Mouse (Mus musculus) embryonic facial prominence, embryonic 12.5 days (tissue): ENCODE measurements at regions not wholly inside any gene's neighbourhood (a gene's known extent, or its start where the extent isn't known, plus 50 kb on each side); places are given as distances from the start of the nearest gene placed in this dataset.

ENCODE experiments used
- ATAC-seq: fragments of 200-750 bp; cut with Nextera tagmentation; 2 replicates; pipeline ENCODE4 v1.8.0; 2017; ENCODE audit not compliant: insufficient number of reproducible peaks, insufficient read depth, low FRiP score, low TSS enrichment
- H3K27ac ChIP-seq: fragments of 300-500 bp; sonication (generic); 2 replicates; pipeline ENCODE4 v1.5.1; 2016; ENCODE audit warnings: mild to moderate bottlenecking
- H3K27me3 ChIP-seq: fragments of 300-500 bp; sonication (generic); 2 replicates; pipeline ENCODE4 v1.6.1; 2016; ENCODE audit warnings: mild to moderate bottlenecking, moderate library complexity
- H3K36me3 ChIP-seq: fragments of 300-500 bp; sonication (generic); 2 replicates; pipeline ENCODE4 v1.6.1; 2016; ENCODE audit warnings: mild to moderate bottlenecking
- H3K4me1 ChIP-seq: fragments of 300-500 bp; sonication (generic); 2 replicates; pipeline ENCODE4 v1.6.1; 2016
- H3K4me2 ChIP-seq: fragments of 300-500 bp; sonication (generic); replicated peaks from 2 replicates; pipeline ENCODE4 v1.6.1; 2016; ENCODE audit warnings: mild to moderate bottlenecking, moderate library complexity
- H3K4me3 ChIP-seq: fragments of 300-500 bp; sonication (generic); 2 replicates; pipeline ENCODE4 v1.5.1; 2016; ENCODE audit warnings: mild to moderate bottlenecking
- H3K9ac ChIP-seq: fragments of 300-500 bp; sonication (generic); 2 replicates; pipeline ENCODE4 v1.6.1; 2016; ENCODE audit warnings: mild to moderate bottlenecking, moderate library complexity
- H3K9me3 ChIP-seq: fragments of 300-500 bp; sonication (generic); 2 replicates; pipeline ENCODE4 v1.6.1; 2016; ENCODE audit warnings: mild to moderate bottlenecking, moderate library complexity
- WGBS: fragments of 180-500 bp; shearing (Covaris S2); methylation state at CpG from one replicate; pipeline ENCODE4 v1.1.7; 2016; 5-methylcytosine and 5-hydroxymethylcytosine counted together

- Histone ChIP-seq H3K4me3 (no peak overlapping the region), H3K27me3 (no peaks in the 10 kb centered on the region), H3K27ac (no peak overlapping the region)
Observed at GRCm38 (mm10) chr16:74582645-74583423, 171.2 kb upstream of the Robo2 start.

DNA sequence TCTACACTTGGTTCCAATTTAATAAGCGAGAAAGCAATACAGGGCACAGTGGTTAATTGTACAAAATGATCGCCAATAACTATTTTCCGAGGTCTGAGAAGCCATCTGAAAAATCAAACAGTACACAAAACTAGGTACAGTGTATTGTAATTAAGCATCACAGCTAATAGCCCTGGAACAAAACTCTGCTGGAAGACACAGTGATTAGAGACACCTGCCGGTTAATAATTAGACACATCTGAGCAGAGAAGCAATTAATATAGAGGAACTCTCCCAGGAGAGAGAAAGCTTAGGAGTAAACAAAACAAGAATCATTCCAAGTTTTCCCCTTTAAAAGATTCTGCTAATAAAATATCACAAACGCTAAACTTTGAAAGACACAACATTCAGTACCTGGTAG, 136.7 kb upstream of the Robo2 start:
- Histone ChIP-seq H3K9ac (no peak overlapping the region), H3K27me3 (no peaks in the 10 kb centered on the region), H3K9me3 (no peaks in the 10 kb centered on the region), H3K27ac (no peak overlapping the region), H3K4me3 (no peak overlapping the region), H3K4me2 (no peak overlapping the region), H3K4me1 (no peaks in the 10 kb centered on the region), H3K36me3 (no peaks in the 10 kb centered on the region)
- 69% methylated on average over 5 of the region's 5 CpGs for WGBS
- no peak for ATAC-seq

More at GRCm38 (mm10) chr16:74582645-74583423, 171.2 kb upstream of the Robo2 start:
- Histone ChIP-seq H3K4me1 (no peaks in the 10 kb centered on the region), H3K9me3 (no peaks in the 10 kb centered on the region), H3K36me3 (no peaks in the 10 kb centered on the region), H3K9ac (no peak overlapping the region), H3K4me2 (no peak overlapping the region)
- no peak for ATAC-seq
- 87% methylated on average over 4 of the region's 4 CpGs for WGBS

GRCm38 (mm10) chr16:74530531-74530930, 118.9 kb upstream of the Robo2 start:
- no peak overlapping the region for H3K27ac ChIP-seq
- no peaks in the 10 kb centered on the region for H3K9me3 ChIP-seq
- ATAC-seq: no peak
- H3K4me1 ChIP-seq: no peaks in the 10 kb centered on the region
- 66% methylated on average over 2 of the region's 2 CpGs for WGBS
- H3K4me2 ChIP-seq: no peak overlapping the region
- H3K27me3 ChIP-seq: no peaks in the 10 kb centered on the region
- no peak overlapping the region for H3K9ac ChIP-seq
- no peak overlapping the region for H3K4me3 ChIP-seq
- no peaks in the 10 kb centered on the region for H3K36me3 ChIP-seq

GRCm38 (mm10) chr16:74528245-74528644, 116.6 kb upstream of the Robo2 start:
- Histone ChIP-seq H3K27ac (no peak overlapping the region), H3K4me2 (no peak overlapping the region), H3K9ac (no peak overlapping the region), H3K36me3 (no peaks in the 10 kb centered on the region), H3K27me3 (no peaks in the 10 kb centered on the region), H3K9me3 (no peaks in the 10 kb centered on the region), H3K4me3 (no peak overlapping the region), H3K4me1 (no peaks in the 10 kb centered on the region)
- ATAC-seq: no peak
- WGBS: 21% methylated on average over 3 of the region's 3 CpGs

DNA sequence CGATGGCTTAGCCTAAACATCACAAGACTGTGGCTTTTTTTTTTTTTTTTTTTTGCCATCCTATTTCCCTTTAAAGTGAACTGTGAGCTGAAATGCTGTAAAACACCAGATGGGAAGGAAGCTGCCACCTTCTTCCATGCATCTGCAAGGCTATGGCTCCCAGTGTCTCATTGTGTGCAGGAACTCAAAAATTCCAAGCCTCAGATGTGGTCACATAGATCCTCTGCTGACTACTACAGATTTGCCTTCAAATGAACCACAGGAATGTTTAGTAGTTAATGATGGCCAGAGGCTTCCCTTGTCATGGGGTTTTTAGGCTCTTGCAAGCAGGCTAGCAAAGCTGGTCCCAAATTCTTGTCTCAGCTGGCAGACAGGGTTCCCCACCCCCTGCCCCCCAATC, 114.9 kb upstream of the Robo2 start:
- Histone ChIP-seq H3K27ac (no peak overlapping the region), H3K4me2 (no peak overlapping the region), H3K9me3 (no peaks in the 10 kb centered on the region), H3K36me3 (no peaks in the 10 kb centered on the region), H3K27me3 (no peaks in the 10 kb centered on the region), H3K4me1 (no peaks in the 10 kb centered on the region), H3K4me3 (no peak overlapping the region), H3K9ac (no peak overlapping the region)
- ATAC-seq: peak; percentile 47; the same call in 1 of the 2 replicates
- 29% methylated on average over 1 of the region's 1 CpGs for WGBS

- Histone ChIP-seq H3K4me2 (no peak overlapping the region), H3K36me3 (no peaks in the 10 kb centered on the region), H3K27ac (no peak overlapping the region), H3K4me1 (no peaks in the 10 kb centered on the region), H3K4me3 (no peak overlapping the region), H3K9me3 (no peaks in the 10 kb centered on the region), H3K9ac (no peak overlapping the region), H3K27me3 (no peaks in the 10 kb centered on the region)
- ATAC-seq: no peak
- 72% methylated on average over 4 of the region's 4 CpGs for WGBS
Observed at GRCm38 (mm10) chr16:74520501-74520900, 108.9 kb upstream of the Robo2 start.

- Histone ChIP-seq H3K27me3 (no peaks in the 10 kb centered on the region), H3K36me3 (no peaks in the 10 kb centered on the region), H3K9me3 (no peaks in the 10 kb centered on the region), H3K27ac (no peak overlapping the region), H3K4me1 (peaks cover 3% of the 10 kb centered on the region; the same call in 1 of the 2 replicates), H3K4me2 (no peak overlapping the region), H3K4me3 (no peak overlapping the region), H3K9ac (no peak overlapping the region)
- ATAC-seq: no peak
- 91% methylated on average over 1 of the region's 1 CpGs for WGBS
Observed at GRCm38 (mm10) chr16:74517888-74518287, 106.3 kb upstream of the Robo2 start.

DNA sequence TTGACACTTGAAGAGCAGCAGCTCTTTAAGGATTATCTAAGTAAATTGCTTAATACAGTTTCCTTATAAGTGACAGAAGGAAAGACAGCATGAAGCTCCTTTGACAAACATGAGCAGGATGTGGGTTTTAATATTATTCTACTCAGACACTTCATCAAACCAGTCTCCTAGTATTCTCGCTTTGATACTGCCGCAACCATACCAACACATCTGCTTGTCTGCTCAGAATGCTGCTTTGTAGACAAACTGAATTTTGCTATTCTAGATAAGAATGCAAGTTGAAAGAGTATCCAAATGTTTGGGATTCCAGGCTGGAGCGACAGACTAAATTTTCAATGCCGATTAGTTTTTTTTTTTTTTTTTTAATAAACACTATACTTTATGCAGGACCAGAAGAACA, 105.7 kb upstream of the Robo2 start:
- H3K4me1 ChIP-seq: peaks cover 3% of the 10 kb centered on the region; the same call in 1 of the 2 replicates
- H3K4me2 ChIP-seq: no peak overlapping the region
- H3K27me3 ChIP-seq: no peaks in the 10 kb centered on the region
- H3K9me3 ChIP-seq: no peaks in the 10 kb centered on the region
- no peak overlapping the region for H3K27ac ChIP-seq
- no peak for ATAC-seq
- no peaks in the 10 kb centered on the region for H3K36me3 ChIP-seq
- no peak overlapping the region for H3K9ac ChIP-seq
- H3K4me3 ChIP-seq: no peak overlapping the region
- 83% methylated on average over 4 of the region's 4 CpGs for WGBS

DNA sequence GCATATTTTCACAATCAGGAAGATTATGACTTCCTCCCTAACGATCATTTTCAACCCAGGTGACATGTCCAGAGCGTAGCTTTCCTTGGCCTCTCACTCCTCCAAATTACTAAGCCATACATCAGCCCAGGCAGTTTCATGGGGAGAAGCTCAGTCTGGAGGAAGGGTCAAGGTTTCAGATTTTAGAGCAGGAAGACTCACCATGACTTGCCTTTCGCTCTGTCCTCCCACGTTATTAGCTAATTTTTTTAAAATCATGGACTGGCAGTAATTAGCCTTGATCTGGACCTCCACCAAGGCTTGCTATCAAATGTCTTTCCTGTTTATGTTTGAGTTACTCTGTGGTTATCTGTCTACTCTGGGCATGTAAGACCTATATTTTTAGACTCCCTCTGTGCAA, 102.9 kb upstream of the Robo2 start:
- no peak overlapping the region for H3K9ac ChIP-seq
- H3K4me1 ChIP-seq: peaks cover 3% of the 10 kb centered on the region; the same call in 1 of the 2 replicates
- no peak overlapping the region for H3K4me3 ChIP-seq
- WGBS: 36% methylated on average over 4 of the region's 4 CpGs
- no peaks in the 10 kb centered on the region for H3K27me3 ChIP-seq
- no peaks in the 10 kb centered on the region for H3K9me3 ChIP-seq
- no peak overlapping the region for H3K4me2 ChIP-seq
- H3K27ac ChIP-seq: no peak overlapping the region
- ATAC-seq: no peak
- no peaks in the 10 kb centered on the region for H3K36me3 ChIP-seq

- Histone ChIP-seq H3K27ac (no peak overlapping the region), H3K4me2 (no peak overlapping the region), H3K4me3 (no peak overlapping the region), H3K9me3 (no peaks in the 10 kb centered on the region), H3K4me1 (peaks cover 3% of the 10 kb centered on the region; the same call in 1 of the 2 replicates), H3K36me3 (no peaks in the 10 kb centered on the region), H3K27me3 (no peaks in the 10 kb centered on the region), H3K9ac (no peak overlapping the region)
- no peak for ATAC-seq
- WGBS: 94% methylated on average over 1 of the region's 1 CpGs
Observed at GRCm38 (mm10) chr16:74510383-74510782, 98.8 kb upstream of the Robo2 start.

GRCm38 (mm10) chr16:74509489-74509888, 97.9 kb upstream of the Robo2 start:
- WGBS: 87% methylated on average over 2 of the region's 2 CpGs
- Histone ChIP-seq H3K4me3 (no peak overlapping the region), H3K9ac (no peak overlapping the region), H3K27ac (no peak overlapping the region), H3K36me3 (no peaks in the 10 kb centered on the region), H3K9me3 (no peaks in the 10 kb centered on the region), H3K4me2 (no peak overlapping the region), H3K27me3 (no peaks in the 10 kb centered on the region), H3K4me1 (peaks cover 2% of the 10 kb centered on the region; the same call in 1 of the 2 replicates)
- no peak for ATAC-seq

DNA sequence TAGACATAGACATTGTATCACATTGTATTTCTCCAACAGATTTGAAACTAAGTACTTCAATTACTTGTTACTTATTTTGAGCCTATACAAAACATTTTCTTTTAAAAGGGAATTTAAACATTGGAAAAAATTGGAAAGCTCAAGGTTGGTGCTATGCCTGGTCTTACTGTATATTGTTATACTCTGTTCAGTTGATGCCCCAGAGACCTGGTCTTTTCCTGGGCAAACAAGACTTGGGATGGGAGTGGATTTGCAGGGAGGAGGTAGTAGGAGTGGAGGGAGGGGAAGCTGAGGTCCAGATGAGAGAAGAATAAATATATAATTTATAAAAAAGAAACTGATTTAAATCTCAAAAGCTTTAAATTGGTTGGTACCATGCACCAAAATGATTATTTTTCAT, 95.1 kb upstream of the Robo2 start:
- Histone ChIP-seq H3K9ac (no peak overlapping the region), H3K4me1 (no peaks in the 10 kb centered on the region), H3K27me3 (no peaks in the 10 kb centered on the region), H3K4me2 (no peak overlapping the region), H3K9me3 (no peaks in the 10 kb centered on the region), H3K27ac (no peak overlapping the region), H3K36me3 (no peaks in the 10 kb centered on the region), H3K4me3 (no peak overlapping the region)
- no peak for ATAC-seq
